Mouse (Mus musculus): ENCODE results near the gene Bak1.
A peak's percentile ranks its signal among the peaks of the same experiment; 100 is the strongest.

Bak1 gene

DNA sequence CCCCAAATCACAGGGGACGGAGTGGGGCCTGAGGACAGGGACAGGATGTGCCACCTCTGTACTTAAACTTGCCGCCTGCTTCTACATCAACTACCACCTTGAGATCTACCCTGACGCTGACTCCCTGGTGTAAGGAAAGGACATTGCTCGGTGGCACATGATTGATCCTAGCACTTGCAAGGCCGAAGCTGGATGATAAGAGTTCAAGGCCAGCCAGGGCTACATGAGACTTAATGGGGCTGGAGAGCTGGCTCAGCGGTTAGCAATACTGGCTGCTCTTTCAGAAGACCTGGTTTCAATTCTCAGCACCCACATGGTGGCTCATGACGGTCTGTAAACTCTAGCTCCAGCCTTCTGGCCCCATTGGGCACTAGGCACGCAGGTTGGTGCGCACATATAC is 7.1 kb downstream of the Bak1 start:
- no peak for DNase-seq (ENCODE audit: low read depth)

DNA sequence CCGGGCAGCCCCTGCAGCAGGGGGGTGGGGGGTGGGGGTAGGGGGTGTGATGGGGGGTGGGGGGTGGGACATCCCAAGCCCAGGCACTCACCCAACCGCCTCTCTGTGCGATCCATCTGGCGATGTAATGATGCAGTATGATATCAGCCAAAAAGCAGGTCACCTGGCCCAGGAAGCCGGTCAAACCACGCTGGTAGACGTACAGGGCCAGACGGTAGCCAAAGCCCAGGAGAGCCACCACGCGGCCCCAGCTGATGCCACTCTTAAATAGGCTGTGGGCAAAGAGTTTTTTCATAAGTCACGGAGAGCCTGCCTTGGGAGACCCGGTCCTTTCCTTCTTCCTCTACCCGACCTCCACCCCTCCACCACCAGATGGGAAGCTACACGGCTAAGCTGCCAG is 7.7 kb downstream of the Bak1 start:
- no peak for DNase-seq (ENCODE audit: low read depth)

DNA sequence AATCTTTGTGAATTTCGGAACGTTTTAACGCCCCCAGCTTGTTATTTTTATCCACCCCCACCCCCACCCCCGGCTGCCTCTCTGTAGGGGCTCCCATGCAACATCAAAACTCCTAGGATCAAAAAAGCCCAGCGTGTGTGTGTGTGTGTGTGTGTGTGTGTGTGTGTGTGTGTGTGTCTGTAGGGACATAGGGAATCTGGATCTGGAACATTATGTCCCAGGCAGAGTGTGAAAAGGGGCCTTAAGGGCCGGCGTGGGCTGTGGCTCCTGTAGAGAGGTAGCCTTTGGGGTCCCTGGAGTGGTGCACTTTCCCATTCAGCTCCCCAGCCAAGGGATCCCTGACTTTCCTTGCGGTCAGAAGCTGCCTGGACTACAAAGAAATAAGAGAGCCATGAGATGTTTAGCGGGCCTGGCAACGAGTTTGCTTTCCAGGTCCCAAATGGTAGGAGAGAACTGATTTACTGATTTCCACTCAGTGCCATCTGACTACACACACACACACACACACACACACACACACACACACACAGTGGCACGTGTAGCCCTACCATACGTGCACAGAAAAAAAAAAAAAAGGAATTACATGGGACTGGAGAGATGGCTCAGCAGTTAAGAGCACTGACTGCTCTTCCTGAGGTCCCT is 10.1 kb downstream of the Bak1 start:
- peak; percentile 26 for DNase-seq (ENCODE audit: low read depth)

DNA sequence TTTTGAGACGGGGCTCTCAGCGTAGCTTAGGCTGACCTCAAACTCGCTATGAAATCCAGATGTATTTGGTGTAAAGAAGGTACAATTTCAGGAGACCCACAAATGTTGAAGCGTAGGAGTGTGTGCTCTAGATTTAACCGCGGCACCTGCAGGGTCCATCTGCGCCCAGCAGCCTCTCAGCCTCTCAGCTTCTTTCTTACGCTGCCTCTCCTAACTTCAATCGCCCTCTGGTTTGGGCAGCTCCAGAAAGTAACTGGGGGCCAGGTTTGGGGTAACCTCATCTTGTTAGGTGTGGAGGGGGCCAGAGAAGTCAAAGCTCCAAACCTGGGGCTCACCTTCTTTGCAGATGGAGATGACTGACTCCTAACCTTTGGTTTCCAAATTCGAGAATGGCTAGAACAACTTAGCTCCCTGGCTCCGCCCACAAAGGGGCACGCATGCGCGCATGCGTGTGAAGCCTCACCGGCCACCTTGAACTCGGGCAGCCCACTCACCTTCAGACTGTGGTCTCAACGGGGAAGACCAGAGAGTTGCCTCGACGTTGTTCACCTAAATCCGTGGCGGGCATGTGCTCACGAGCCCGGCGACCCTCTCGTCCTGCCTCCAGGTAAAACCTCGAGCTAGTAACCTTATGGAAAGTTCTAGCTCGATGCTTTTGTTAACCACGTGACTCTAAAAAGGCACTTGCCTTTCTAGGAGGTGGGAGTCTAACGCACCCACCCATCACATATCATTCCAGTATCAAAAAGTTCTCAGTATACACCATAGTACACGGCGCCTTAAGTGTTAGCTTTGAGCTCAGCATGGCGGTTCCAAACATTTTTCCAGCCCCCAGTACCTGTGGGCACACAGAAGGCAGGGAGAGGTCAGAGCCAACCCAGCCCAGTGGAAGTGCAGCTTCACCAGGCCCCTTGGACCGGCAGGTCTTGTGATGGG is 11.0 kb downstream of the Bak1 start:
- peak; percentile 95 for DNase-seq (ENCODE audit: low read depth)

DNA sequence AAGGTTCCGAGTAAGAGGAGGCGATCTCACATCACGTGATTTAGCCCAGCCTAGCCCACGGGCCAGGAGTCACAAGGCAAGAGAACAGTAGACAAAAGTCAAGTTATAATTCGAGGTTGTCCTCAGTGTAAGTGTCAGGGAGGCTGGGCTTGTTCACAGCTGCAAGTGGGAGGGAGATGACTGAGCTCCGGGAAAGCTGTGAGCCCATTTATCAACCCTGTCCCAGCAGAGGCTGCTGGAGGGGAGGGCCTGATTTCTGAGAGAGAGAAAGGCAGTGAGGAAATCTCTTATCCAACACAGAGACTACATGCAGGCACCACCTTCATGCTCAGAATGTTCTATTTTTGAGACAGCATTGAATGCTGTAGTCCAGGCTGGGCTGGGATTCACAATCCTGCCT is 15.9 kb downstream of the Bak1 start:
- peak; percentile 54 for DNase-seq (ENCODE audit: low read depth)

DNA sequence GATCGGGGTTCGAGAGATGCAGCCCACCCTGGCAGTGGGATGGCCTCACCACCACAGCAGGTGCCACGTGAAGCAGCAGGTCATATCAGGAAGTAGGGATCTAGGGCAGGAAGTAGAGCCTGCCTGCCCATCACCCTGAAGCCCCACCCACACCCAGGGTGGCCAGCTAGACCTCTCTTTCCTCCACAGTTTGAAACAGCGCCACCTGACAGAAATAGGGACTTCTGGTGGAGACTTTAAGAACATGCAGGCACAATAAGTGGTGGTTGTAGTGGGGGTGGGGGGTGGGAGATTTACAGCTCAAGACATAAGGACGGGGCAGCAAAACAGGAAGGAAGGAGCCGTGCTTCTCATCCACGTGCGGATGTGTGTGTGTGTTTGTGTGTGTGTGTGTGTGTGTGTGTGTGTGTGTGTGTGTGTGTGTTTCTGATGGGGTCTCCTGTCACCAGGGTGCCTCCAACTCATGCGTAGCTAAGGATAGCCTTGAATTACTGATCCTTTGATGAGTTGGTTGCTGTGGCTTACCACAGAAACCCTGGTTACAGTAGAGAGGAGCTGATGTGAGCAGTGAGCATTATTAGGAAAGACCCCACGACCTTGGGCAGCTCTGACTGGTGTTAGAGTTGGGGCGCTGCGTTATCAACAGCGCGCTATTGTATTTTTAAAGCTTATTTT is 16.7 kb downstream of the Bak1 start:
- DNase-seq (ENCODE audit: low read depth): peak; percentile 40

DNA sequence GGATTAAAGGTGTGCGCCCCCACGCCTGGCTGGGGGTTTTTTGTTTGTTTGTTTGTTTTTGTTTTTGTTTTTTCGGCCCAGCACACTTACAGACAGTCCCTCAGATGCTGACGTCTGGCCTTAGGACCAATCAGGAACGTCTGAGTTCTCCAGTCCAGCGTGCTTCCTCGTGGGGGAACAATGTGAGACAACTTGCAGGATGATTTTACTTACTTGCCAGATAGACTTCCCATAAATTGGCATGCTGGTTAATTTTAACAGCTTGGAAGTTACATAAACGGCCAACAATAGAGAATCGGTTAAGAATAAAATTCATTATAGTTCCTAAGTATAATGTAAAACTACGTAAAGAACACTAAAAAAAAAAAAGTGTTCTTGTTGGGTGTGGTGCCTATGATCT is 17.6 kb downstream of the Bak1 start:
- no peak for DNase-seq (ENCODE audit: low read depth)

DNA sequence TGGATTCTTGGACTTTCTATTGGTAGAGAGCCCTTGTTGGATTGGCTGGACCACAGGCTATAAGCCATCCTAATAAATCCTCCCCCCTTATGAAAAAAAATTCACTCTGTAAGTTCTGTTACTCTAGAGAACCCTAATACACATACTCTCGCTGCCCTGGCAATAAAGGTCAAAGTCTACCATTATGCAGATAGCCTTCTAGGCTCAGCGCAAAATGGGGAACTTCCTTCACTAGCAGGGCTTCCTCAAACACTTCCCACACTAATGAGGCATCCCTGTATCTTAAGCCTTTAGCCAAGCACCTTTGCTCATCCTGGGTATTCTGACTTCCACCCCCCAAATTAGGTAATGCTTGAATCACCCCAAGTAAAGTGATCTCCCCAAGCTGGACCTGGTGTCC is 20.5 kb downstream of the Bak1 start:
- no peak for DNase-seq (ENCODE audit: low read depth)

DNA sequence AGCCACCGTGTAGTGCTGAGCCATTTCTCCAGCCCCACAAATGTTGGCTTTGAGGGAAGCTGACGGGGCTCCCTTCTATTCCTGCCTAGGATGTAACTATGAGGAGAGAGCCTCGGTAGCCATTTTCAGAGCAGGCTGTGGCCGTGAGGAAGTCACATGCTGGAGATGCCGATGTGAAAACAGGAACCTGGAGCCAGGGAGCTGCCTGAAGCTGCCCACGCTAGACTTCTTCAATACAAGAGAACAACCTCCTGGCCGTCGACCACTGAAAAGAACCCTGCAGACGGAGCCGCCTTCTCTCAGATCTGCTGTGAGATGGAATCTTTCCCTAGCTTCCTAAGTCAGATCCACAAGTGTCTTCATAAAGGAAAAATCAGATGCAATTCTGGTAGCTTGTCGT is 23.2 kb downstream of the Bak1 start:
- DNase-seq (ENCODE audit: low read depth): no peak

DNA sequence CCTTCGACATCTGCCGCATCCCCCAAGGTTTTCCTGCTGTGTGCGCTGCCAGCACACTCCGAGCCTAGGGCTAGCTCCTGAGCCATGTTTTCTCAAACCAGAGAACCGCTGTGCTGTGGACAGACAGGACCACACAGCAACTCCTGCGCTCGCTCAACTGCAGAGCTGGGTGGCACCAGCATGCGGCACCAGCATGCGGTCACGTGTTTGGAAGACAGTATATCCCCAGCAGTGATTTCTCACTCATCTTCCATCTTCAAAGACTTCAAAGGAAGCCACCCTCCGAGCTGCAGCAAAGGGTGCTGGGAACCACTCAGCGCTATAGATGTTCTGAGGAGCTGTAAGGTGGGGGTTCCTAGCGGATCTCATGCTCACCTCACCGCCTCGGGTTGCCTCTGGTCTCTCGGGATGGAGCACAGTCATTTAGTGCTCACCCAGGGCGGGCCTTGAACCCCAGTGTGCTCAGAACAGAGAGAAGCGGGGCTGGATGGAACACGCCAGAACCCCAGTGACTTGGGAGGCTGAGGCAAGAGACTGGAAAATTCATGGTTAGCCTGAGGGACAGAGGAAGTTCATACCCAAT is 23.8 kb downstream of the Bak1 start:
- DNase-seq (ENCODE audit: low read depth): no peak

DNA sequence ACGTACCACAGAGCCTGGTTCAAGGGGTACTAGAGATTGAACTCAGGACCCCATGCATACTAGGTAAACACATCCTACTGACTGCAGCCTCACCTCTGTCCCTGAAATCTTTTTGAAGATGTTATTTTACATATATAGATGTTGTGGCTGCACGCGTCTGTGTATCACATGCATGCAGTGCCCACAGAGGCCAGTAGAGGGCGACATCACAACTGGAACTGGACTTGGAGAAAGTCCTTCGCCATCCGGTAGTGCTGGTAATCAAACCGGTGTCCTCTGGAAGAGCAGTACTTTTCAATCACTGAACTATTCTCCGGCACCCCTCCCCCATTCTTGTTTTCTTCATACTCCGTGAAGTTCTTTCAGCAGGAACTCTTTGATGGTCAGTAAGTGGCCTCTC is 24.4 kb downstream of the Bak1 start:
- peak; percentile 55 for DNase-seq (ENCODE audit: low read depth)

DNA sequence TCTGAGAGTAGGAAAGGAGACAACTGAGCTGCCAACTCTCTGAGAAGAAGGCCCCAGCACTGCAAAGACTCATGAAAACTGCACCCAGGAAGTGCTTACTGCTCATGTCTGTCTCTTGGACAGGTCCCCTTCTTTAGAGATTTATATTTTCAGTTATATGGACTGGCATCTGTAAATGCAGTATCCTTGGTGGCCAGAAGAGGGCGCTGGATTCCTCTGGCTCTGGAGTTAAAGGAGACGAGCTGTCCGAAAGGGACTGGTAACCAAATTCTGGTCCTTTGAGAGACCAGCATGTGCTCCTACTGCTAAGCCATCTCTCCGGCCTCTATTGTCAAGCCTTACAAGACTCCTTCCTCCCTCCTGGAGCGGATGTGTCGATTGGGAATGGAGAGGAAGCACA is 26.9 kb downstream of the Bak1 start:
- DNase-seq (ENCODE audit: low read depth): peak; percentile 32

DNA sequence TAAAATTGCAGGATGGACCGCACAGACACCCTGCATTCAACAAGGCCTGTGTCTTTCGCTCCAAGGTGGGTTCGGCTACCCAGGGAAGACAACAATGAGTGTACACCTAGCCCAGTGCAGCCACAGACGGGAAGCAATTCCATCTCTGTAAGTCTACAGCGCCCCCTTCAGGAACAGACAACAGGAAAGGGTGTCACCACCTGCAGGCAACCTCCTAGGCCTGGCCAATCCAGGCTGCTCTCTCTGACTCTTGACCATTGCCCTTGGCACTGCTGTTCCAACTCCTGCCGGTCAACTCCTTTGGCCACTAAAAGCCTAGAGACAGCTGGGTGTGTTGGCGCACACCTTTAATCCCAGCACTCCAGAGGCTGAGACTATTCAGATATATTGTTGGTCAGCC is 27.7 kb downstream of the Bak1 start:
- DNase-seq (ENCODE audit: low read depth): peak; percentile 29

DNA sequence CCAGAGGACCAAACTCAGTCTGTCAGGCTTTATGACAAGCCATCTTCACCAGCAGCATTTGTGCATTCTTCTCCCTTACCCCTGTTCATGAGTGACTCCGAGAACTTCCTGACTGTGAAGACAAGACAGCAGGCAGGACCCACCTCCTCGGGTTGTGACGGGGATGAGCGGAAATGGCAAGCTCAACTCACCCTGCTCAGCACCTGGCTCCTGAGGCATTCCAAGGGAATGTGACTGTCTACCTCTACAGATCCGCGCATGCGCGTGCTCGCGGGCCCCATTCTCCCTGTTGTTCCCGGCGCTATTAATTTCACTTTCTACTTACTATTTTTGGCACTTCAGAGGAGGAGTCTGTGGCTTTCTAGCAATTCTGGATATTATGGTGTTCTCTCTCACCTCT is 28.8 kb downstream of the Bak1 start:
- DNase-seq (ENCODE audit: low read depth): no peak

DNA sequence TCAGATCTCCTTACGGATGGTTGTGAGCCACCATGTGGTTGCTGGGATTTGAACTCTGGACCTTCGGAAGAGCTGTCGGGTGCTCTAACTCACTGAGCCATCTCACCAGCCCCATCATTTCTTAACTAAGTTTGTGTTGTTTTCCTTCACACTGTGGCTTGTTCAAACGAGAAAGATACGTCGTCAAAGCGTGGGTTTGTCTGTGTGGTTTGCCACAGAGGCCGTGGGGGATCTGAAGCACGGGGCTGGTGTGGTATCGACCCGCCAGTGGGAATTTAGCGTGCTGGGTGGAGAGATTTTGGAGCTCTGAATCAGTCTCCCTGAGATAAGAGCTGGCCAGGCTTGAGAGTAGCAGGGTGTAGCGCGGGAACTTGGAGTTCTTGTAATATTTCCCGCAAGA is 30.5 kb downstream of the Bak1 start:
- DNase-seq (ENCODE audit: low read depth): no peak

DNA sequence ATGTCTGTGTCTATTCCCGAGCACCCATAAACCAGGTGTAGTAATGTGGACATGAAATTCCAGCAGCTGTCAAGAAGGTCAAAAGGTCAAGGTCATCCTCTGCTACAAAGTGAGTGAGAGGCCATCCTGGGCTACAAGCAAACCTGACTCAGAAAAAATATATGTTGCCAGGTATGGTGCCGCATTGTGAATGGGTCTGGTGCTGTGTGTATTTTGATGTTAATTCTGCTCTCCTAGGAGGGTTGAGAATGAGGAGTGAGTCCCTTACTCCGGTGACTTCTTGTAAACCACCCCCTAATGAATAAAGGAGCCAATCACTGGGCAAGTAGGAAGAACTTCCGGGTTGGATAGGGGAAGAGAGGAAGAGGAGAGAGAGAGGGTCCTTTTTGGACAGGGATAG is 31.1 kb downstream of the Bak1 start:
- DNase-seq (ENCODE audit: low read depth): no peak

DNA sequence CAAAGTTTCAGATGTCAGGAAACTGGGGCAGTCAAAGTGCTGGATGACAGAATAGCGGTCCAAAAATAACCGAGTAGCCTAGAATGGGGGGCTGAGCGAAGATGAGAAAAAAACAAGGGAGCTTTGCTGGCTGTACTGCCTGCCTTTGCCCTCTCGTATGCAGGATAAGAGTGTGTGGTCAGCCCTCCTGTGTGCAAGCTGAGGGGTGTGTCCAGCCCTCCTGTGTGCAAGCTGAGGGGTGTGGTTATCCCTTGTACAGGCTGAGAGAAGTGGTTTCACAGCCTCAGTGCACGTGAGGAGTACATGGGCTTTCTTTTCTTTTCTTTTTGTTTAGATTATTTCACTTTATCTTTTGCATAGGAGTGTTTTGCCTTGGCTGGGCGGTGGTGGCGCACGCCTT is 33.2 kb downstream of the Bak1 start:
- DNase-seq (ENCODE audit: low read depth): peak; percentile 24

DNA sequence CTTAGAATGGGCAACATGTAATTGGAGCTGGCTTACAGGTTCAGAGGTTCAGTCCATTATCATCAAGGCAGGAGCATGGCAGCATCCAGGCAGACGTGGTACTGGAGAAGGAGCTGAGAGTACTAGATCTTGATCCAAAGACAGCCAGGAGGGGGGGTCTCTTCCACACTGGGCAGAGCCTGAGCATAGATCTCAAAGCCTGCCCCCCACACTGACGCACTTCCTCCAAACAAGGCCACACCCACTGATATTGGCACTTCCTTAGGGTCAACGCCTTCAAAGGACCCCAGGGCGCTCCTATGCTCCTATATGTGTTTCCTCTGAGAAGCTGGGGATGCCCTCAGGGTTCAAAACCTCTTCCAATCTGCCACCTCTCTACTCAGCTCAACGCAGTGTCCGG is 33.8 kb downstream of the Bak1 start:
- DNase-seq (ENCODE audit: low read depth): no peak

DNA sequence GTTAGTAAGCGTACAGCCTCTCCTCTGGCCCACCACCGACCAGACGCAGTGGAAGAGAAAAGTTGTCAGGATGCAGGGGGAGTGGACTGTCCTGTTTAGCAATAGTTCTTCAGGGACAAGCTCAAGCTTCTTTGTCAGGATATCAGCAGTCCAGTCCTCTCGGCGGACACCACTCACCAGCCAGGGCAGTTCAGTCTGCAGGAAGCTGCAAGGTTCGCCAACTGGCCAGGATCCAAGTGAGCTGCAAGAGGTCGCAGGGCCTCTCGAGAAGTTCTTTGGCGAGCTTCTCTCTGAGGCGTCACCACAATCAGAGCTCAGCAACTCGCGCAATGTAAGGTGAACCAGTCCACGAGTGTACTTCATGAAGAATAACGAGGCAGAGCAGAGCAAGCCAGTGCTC is 34.4 kb downstream of the Bak1 start:
- peak; percentile 69 for DNase-seq (ENCODE audit: low read depth)

DNA sequence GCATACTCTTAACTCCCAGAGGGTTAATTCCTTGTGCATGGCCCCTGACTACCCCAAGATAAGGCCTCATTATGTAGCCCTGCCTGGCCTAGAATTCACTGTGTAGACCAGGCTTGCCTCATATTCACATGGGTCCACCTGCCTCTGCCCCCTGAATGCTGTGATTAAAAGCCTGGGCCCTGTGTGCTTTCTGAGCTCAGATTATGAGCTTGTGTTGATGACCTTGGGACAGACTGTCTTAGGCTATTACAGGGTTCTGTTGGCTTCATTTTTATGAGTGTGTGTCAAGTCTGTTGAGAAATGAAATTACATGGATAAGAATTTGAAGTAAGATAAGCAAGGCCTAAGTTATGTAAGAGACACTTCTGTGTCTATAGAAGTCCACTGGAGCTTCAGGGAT is 38.3 kb downstream of the Bak1 start:
- DNase-seq (ENCODE audit: low read depth): no peak

DNA sequence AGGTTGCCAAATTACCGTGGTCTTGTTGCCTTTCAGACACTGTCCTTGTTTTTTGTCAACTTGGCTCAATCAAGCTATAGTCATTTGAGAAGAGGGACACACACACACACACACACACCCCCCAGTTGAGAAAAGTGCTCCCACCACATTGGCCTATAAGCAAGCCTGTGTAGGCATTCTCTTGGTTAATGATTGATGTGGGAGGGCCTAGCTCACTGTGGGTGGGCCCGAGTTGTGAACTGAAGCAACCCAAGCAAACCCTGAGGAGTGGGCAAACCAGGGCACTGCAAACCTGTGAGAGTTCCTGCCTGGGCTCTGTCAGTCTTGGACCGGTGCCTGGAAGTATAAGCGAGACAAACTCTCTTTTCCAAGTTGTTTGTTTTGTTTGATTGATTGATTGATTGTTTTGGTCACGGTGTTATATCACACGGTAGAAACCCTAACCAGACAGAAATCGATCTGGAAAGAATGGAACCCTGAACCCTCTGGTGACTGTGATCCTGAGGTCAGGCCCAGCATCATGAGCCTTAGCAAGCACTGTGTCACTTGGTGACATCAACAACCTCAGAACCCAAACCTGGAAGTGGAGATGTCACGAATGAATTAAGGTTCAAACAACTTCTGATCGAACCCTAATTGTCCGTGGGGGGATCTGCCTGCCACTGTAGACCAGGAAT is 43.2 kb downstream of the Bak1 start:
- no peak for DNase-seq (ENCODE audit: low read depth)

DNA sequence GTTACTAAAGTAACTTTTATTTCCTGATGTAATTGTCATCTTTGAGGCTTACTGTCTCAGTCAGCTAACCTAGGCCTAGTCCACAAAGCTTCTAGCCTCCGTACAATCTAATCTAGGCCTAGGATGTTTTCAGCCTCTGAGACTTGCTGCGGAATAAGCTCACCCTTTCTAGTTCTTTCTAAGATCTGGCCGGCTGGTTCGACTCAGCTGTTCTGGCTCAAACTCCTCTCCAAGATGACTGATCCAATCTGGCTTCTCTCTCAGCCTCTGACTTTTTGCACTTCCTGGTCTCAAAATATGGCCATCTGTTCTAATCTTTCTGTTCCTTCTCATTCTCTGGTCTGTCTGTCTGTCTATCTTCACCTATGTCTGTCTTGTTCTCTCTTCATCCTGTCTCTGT is 45.4 kb downstream of the Bak1 start:
- DNase-seq (ENCODE audit: low read depth): no peak

All from NIH3T3 (cell line).